Mouse (Mus musculus): ENCODE data around the gene Nutm2.
A peak's percentile ranks its signal among the peaks of the same experiment; 100 is the strongest.
"Not testable (repeated sequence)": the region's sequence is repeated elsewhere in the genome, so short reads cannot be mapped to it uniquely, and the experiment has no call there.

Gene Nutm2

GRCm38 (mm10) chr13:50467007-50467406 lies at the start of gene Nutm2:
Gene Nutm2, plus strand, starts transcription at chr13:50467307.
- DNase-seq (ENCODE audit: low read depth, low spot score) = no peak

DNA sequence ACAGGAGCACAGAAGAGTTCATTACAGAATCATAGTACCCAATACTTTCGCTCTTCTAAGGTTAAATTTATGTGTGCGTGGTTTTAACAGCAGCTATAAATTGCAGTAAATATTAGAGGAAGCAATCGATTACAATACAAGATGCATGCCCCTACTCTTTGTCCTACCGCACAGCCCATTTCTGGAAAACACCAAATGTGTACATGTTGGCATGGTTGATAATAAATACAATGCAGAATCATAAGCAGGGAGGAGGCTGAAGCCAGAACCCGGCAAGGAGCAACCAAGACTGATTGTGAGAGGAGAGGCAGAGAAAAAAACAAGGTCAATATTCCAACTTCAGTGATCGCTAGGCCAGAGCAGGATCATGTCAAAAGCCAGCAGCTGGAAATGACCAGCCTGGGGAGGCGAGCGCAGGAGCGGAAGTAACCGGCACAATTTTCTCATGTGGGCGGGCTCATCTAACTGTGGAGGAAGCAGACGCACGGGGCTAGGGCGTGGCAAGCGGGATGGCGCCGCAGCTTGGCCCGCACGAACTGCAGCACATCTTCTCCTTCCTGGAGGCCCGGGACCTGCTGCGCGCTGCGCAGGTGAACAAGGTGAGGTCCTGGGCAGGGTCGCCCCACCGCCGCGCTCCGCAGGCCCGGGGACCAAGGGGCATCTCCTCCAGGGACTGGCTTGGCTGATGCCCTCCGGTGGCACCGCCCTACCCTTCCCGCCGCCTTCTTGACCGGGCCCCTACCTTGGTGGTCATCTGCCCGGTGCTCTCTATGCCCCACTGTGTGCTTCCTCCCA lies 49.5 kb upstream of the Nutm2 start, which contains the start of gene Fbxw17:
Gene Fbxw17 (plus strand): TSS at position 476 of the 795 bp plus-strand sequence.
- peak; percentile 70 for DNase-seq (ENCODE audit: low read depth, low spot score)

- DNase-seq (ENCODE audit: low read depth, low spot score) = no peak
Measured at GRCm38 (mm10) chr13:50418421-50418820, 48.7 kb upstream of the Nutm2 start.

- DNase-seq (ENCODE audit: low read depth, low spot score) = no peak
Measured at GRCm38 (mm10) chr13:50423625-50424209, 43.4 kb upstream of the Nutm2 start.

- DNase-seq (ENCODE audit: low read depth, low spot score) = no peak
Measured at GRCm38 (mm10) chr13:50424517-50424916, 42.6 kb upstream of the Nutm2 start.

DNA sequence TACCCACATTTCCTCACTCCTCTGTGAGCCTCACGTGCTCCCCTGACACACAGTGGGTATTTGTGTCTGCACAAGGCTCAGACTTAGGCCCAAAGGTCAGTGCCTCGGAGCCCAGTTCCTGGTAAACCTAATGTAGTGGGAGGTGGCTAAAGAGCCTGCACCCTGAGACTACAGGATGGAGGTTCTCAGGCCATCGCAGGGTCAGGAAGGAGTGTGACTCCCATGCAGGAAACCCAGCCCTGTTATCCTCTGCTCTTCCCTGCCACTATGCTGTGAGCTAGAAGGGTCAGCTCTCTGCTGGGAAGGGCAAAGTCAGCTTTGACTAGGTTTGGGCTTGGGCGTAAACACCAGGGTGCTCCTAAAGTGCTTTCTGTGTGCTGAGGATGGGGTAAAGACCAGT lies 40.4 kb upstream of the Nutm2 start:
- no peak for DNase-seq (ENCODE audit: low read depth, low spot score)

- DNase-seq (ENCODE audit: low read depth, low spot score) = no peak
Measured at GRCm38 (mm10) chr13:50443812-50444211, 23.3 kb upstream of the Nutm2 start, which contains the start of gene Gm47429. Gene Gm47429, minus strand, starts transcription at chr13:50443912.

DNA sequence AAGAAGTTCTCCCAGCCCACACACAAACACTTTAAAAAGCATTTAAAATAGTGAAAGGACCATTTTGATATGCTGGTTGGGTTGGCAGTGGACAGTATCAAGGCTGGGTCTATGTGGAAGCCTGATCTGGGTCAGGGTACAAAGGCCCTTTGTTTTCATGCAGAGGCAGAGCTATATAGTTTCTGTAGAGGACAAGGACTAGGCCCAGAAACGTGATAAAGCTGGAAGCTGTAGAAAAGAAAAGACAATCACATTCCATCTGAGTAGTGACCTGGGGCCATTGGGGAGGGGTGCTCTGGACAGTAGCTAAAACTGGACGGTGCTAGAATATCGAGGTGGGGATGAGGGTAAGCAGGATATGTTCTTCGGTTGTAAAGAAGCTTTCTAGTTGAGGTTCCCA lies 21.8 kb upstream of the Nutm2 start:
- DNase-seq (ENCODE audit: low read depth, low spot score) = no peak

GRCm38 (mm10) chr13:50452266-50452665 lies 14.8 kb upstream of the Nutm2 start:
- DNase-seq (ENCODE audit: low read depth, low spot score) = not testable (repeated sequence)

DNA sequence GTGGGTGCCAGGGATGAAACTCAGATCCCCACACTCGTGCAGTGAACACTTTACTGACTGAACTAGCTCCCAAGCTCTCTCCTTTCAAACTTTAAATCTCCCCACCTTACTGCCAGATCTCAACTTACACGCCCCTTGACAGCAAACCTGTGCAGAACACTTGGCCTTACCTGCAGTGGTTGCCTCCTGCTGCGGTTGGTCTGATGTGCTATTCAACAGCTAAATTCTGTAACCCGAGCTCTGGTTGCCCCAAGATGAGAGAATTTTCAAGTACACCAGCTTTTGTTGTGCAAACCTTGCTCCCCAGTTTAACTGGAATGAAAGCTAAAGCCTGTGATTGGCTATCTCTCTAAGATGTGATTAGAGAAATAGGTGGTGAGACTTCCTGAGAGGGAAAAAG lies 13.7 kb upstream of the Nutm2 start:
- DNase-seq (ENCODE audit: low read depth, low spot score) = no peak

DNA sequence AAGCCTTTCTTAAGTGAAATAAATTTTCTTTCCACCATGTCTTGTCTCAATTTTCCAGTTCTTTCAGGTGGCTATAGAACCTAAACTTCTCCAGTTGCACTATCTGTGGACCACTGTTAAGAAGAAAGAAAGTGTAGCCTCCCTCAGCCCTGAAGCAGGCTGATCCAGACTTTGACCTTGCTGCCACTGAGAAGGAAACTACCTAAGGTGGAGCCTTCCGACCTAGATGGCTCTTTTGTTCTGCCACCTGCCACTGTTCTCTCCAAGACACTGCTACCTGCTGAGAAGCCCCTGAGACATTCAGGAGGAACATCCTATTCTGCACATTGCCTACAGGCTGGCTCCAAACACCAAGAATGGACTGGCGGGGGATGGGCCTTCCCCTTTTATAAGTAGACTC lies 6.7 kb upstream of the Nutm2 start:
- not testable (repeated sequence) for DNase-seq (ENCODE audit: low read depth, low spot score)

GRCm38 (mm10) chr13:50464621-50465562 lies 2.2 kb upstream of the Nutm2 start:
- peak; percentile 2 for DNase-seq (ENCODE audit: low read depth, low spot score)

DNA sequence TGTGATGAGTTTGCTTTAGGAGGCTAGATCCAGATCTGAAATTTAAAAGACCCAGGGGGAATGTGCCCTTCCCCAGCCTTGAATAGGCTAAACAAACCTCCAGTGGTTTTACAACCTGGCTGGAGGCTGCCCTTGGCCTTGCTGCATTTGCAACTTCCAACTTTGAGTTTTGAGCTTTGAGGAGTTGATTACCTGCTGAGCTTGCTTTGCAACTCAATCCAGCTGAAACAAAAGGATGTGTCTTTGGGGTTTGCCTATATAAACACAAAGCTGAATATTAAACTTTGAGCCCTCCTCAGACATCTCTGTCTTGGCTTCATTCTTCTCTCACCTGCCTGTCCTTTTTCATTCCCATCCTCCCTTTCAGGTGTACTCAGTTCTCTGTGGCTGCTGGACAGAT lies 21.4 kb downstream of the Nutm2 start:
- not testable (repeated sequence) for DNase-seq (ENCODE audit: low read depth, low spot score)

GRCm38 (mm10) chr13:50510470-50511343 lies 43.6 kb downstream of the Nutm2 start:
- DNase-seq (ENCODE audit: low read depth, low spot score) = not testable (repeated sequence)

Measured in mesoderm, embryonic 11.5 days (tissue).